ENCODE assay signal across 16 mouse cellular contexts in the genomic region with DNA sequence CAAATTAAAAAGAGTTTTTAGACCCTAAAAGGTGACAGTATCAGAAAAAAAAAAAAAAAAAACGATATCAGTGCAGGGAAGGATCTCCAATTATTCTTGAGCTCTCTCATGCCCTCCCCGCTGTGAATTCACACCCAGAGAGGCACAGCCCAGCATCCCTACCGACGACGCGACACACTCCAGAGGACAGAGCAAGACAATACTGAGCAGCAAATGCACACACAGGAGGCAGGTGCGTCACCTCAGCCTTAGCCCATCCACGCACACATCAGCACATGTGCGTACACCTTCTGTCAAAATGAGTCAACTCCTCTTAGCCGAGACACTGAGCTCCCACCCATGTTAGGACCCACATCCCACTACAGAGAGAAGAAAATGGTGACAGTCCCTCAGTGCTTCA. TPM values are rescaled to one million over a fixed set of nuclear protein-coding genes. Genes with fewer than 3 reads are reported as not detected.
A peak's percentile ranks its signal among the peaks of the same experiment; 100 is the strongest.
DNase-seq lines count a peak whose midpoint lies in the region; ATAC-seq and TF ChIP-seq lines count a peak whose summit lies in the region.
"Had no signal": no experiment of that assay in that cellular context is flagged by ENCODE, and none has a peak within 500 bp of the region (broad histone marks: within the 10 kb centered on the region; RNA-seq: fewer than 3 reads in every experiment).

No protein-coding gene starts in this region.

- no peak overlapping the region for H3K9ac ChIP-seq in hindbrain, embryonic 16.5 days (ENCODE audit: low read depth, low read length)
- H3K9ac ChIP-seq in neural tube, embryonic 14.5 days (replicated peaks; ENCODE audit: low read depth, low read length), result no peak overlapping the region
- H3K9ac ChIP-seq in neural tube, embryonic 15.5 days (replicated peaks), result no peak overlapping the region
- H3K9ac ChIP-seq: liver, embryonic 12.5 days; lung, embryonic 15.5 days; neural tube, embryonic 12.5 days; stomach, embryonic 15.5 days had no signal

- WGBS in hindbrain, embryonic 16.5 days, result 62% methylated on average over 10 of the region's 10 CpGs
- WGBS in hindbrain, embryonic 10.5 days, result 63% methylated on average over 10 of the region's 10 CpGs
- WGBS in neural tube, embryonic 14.5 days, result 68% methylated on average over 10 of the region's 10 CpGs
- 66% methylated on average over 10 of the region's 10 CpGs for WGBS in neural tube, embryonic 15.5 days
- WGBS in olfactory bulb, adult 2 months, result 30% methylated on average over 10 of the region's 10 CpGs

- ATAC-seq in hindbrain, embryonic 16.5 days, result 0 out of 2 replicates have a peak, but pooled peaks have one; percentile 5
- ATAC-seq in neural tube, embryonic 14.5 days (ENCODE audit: low read depth), result peak; percentile 34; the same call in 1 of the 2 replicates
- no peak for ATAC-seq in neural tube, embryonic 15.5 days (ENCODE audit: low FRiP score)
- ATAC-seq: intestine, postnatal 0 days had no signal

- no peaks in the 10 kb centered on the region for H3K27me3 ChIP-seq in hindbrain, embryonic 16.5 days (replicated peaks; ENCODE audit: control insufficient read depth, insufficient read depth, low read length)
- H3K27me3 ChIP-seq in hindbrain, embryonic 10.5 days (ENCODE audit: insufficient read depth, poor library complexity, severe bottlenecking), result peaks cover 21% of the 10 kb centered on the region
- no peaks in the 10 kb centered on the region for H3K27me3 ChIP-seq in neural tube, embryonic 14.5 days (ENCODE audit: control insufficient read depth, insufficient read depth, low read length)
- H3K27me3 ChIP-seq in neural tube, embryonic 15.5 days (replicated peaks), result no peaks in the 10 kb centered on the region
- H3K27me3 ChIP-seq: neural tube, embryonic 12.5 days had no signal

- DNase-seq in cerebellum, adult 9-11 months, result peak; percentile 50
- DNase-seq in cerebellum, postnatal 10 days, result no peak
- DNase-seq in hindbrain, embryonic 10.5 days (ENCODE audit: low spot score), result no peak
- no peak for DNase-seq in spleen, postnatal 36 days (ENCODE audit: low spot score in 2 of 2)
- DNase-seq: cerebellum, adult 11 months; gastrocnemius, postnatal 25 days had no signal

- no peak for TF ChIP-seq CTCF in olfactory bulb, adult 2 months (IDR thresholded peaks at IDR 0.05; ENCODE audit: insufficient read depth, low read depth, low read length)

- H3K27ac ChIP-seq in hindbrain, embryonic 16.5 days (ENCODE audit: low read depth, low read length), result no peak overlapping the region
- H3K27ac ChIP-seq in hindbrain, embryonic 10.5 days, result no peak overlapping the region
- no peak overlapping the region for H3K27ac ChIP-seq in neural tube, embryonic 14.5 days (ENCODE audit: low read depth, low read length)
- no peak overlapping the region for H3K27ac ChIP-seq in neural tube, embryonic 15.5 days (replicated peaks)
- H3K27ac ChIP-seq in olfactory bulb, adult 2 months (ENCODE audit: insufficient read depth, low read depth, low read length), result peak overlapping the region; percentile 97
- H3K27ac ChIP-seq: kidney, postnatal 0 days; liver, embryonic 12.5 days; lung, embryonic 15.5 days; neural tube, embryonic 12.5 days; stomach, embryonic 15.5 days had no signal

- H3K4me2 ChIP-seq in hindbrain, embryonic 16.5 days (ENCODE audit: low read length), result no peak overlapping the region
- no peak overlapping the region for H3K4me2 ChIP-seq in neural tube, embryonic 14.5 days (ENCODE audit: low read depth, low read length)
- no peak overlapping the region for H3K4me2 ChIP-seq in neural tube, embryonic 15.5 days
- H3K4me2 ChIP-seq: lung, embryonic 15.5 days had no signal

- TF ChIP-seq POLR2A in olfactory bulb, adult 2 months (IDR thresholded peaks at IDR 0.05; ENCODE audit: insufficient read depth, low read depth, low read length), result no peak

- H3K4me1 ChIP-seq in hindbrain, embryonic 16.5 days (ENCODE audit: control insufficient read depth, insufficient read depth, low read depth, low read length), result peaks cover 18% of the 10 kb centered on the region
- H3K4me1 ChIP-seq in hindbrain, embryonic 10.5 days (replicated peaks), result peaks cover 28% of the 10 kb centered on the region
- peaks cover 19% of the 10 kb centered on the region; the same call in 1 of the 2 replicates for H3K4me1 ChIP-seq in neural tube, embryonic 14.5 days (ENCODE audit: control insufficient read depth, insufficient read depth, low read length)
- H3K4me1 ChIP-seq in neural tube, embryonic 15.5 days, result peaks cover 37% of the 10 kb centered on the region
- peaks cover 23% of the 10 kb centered on the region for H3K4me1 ChIP-seq in olfactory bulb, adult 2 months (ENCODE audit: control insufficient read depth, insufficient read depth, low read length)
- H3K4me1 ChIP-seq: stomach, embryonic 15.5 days had no signal

- no peaks in the 10 kb centered on the region for H3K9me3 ChIP-seq in hindbrain, embryonic 16.5 days (ENCODE audit: control insufficient read depth, low read length)
- H3K9me3 ChIP-seq in hindbrain, embryonic 10.5 days, result no peaks in the 10 kb centered on the region
- no peaks in the 10 kb centered on the region for H3K9me3 ChIP-seq in neural tube, embryonic 14.5 days (ENCODE audit: control insufficient read depth, low read length)
- no peaks in the 10 kb centered on the region for H3K9me3 ChIP-seq in neural tube, embryonic 15.5 days (replicated peaks)
- H3K9me3 ChIP-seq: liver, embryonic 12.5 days; lung, embryonic 15.5 days; neural tube, embryonic 12.5 days; stomach, embryonic 15.5 days had no signal

- no peak overlapping the region for H3K4me3 ChIP-seq in hindbrain, embryonic 16.5 days (ENCODE audit: low read length)
- no peak overlapping the region for H3K4me3 ChIP-seq in hindbrain, embryonic 10.5 days
- H3K4me3 ChIP-seq in neural tube, embryonic 14.5 days (ENCODE audit: low read depth, low read length), result no peak overlapping the region
- no peak overlapping the region for H3K4me3 ChIP-seq in neural tube, embryonic 15.5 days (replicated peaks)
- peak overlapping the region; percentile 49 for H3K4me3 ChIP-seq in olfactory bulb, adult 2 months (ENCODE audit: insufficient read depth, low read depth, low read length)
- H3K4me3 ChIP-seq: liver, embryonic 12.5 days; lung, embryonic 15.5 days; neural tube, embryonic 12.5 days; stomach, embryonic 15.5 days had no signal

- H3K36me3 ChIP-seq in hindbrain, embryonic 16.5 days (ENCODE audit: control insufficient read depth, insufficient read depth, low read length), result no peaks in the 10 kb centered on the region
- no peaks in the 10 kb centered on the region for H3K36me3 ChIP-seq in hindbrain, embryonic 10.5 days
- peaks cover 7% of the 10 kb centered on the region; the same call in 1 of the 2 replicates for H3K36me3 ChIP-seq in neural tube, embryonic 14.5 days (ENCODE audit: control insufficient read depth, insufficient read depth, low read length)
- peaks cover 8% of the 10 kb centered on the region; the same call in 1 of the 2 replicates for H3K36me3 ChIP-seq in neural tube, embryonic 15.5 days
- H3K36me3 ChIP-seq: liver, embryonic 12.5 days; lung, embryonic 15.5 days; neural tube, embryonic 12.5 days; stomach, embryonic 15.5 days had no signal

RNA-seq across cellular contexts. Expression of a gene that starts 50.0 kb away (rescaled TPM):
- polyA plus RNA-seq in hindbrain, embryonic 16.5 days (2015; fragmentation: Nextera tagmentation; extraction: Ambion mirVana), result 48.2 and 61.8 TPM in 2 replicates
- 2.0 and 2.5 TPM in 2 replicates for polyA plus RNA-seq in hindbrain, embryonic 10.5 days (2016; fragmentation: Nextera tagmentation; extraction: Ambion mirVana)
- 39.6 and 59.8 TPM in 2 replicates for polyA plus RNA-seq in neural tube, embryonic 14.5 days (2014; fragmentation: Nextera tagmentation; extraction: Ambion mirVana)
- polyA plus RNA-seq in neural tube, embryonic 15.5 days (2015; fragmentation: Nextera tagmentation; extraction: Ambion mirVana), result 50.8 and 68.1 TPM in 2 replicates
- polyA plus RNA-seq in olfactory bulb, adult 2 months (2012; ENCODE audit: insufficient read depth, insufficient read length, low replicate concordance, missing spikeins), result 229 and 639 TPM in 2 replicates

Comparison
In these comparisons a context has a peak if more than half of its experiments do, and no peak if none do; other contexts are left out.
1. RNA of a gene that starts 50.0 kb away (polyA plus RNA-seq): 229 to 639 TPM in olfactory bulb, adult 2 months, 48.2 to 61.8 TPM in hindbrain, embryonic 16.5 days, 39.6 to 59.8 TPM in neural tube, embryonic 14.5 days and 50.8 to 68.1 TPM in neural tube, embryonic 15.5 days; 2.0 to 2.5 TPM in hindbrain, embryonic 10.5 days; every median in the first group is over 10 times any median in the second.